In the genomic region with DNA sequence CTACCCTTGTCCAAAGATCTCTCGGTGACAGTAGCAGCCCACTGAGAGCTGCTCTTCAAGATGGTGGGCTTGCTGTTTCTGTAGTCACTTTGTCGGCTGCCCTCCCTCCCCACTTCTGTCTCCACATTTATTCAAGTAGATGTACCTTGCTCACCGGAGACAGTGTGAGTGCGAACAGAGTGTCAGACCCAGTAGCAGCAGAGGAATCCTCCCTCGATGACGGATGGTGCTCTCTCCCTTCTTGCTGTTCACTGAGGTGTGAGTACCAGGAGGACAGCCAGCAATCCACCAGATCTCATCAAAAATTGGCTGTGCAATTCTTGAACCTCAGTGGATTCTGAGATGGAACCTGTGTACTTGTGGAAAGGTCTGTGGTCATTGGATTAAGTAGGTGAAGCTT, we compare ENCODE assay signal across 29 mouse cellular contexts. TPM values are rescaled to one million over a fixed set of nuclear protein-coding genes. Genes with fewer than 3 reads are reported as not detected.
DNase-seq lines count a peak whose midpoint lies in the region; ATAC-seq and TF ChIP-seq lines count a peak whose summit lies in the region.
"Had no signal": no experiment of that assay in that cellular context is flagged by ENCODE, and none has a peak within 500 bp of the region (broad histone marks: within the 10 kb centered on the region; RNA-seq: fewer than 3 reads in every experiment).

No protein-coding gene starts in this region.

- ATAC-seq in midbrain, embryonic 11.5 days (ENCODE audit: low FRiP score) = no peak
- no peak for ATAC-seq in midbrain, embryonic 16.5 days
- no peak for ATAC-seq in midbrain, postnatal 0 days (ENCODE audit: low FRiP score)
- ATAC-seq: Patski had no signal

- peak; percentile 53 for DNase-seq in cerebellum, adult 9-11 months
- no peak for DNase-seq in cerebellum, adult 11-12 months
- DNase-seq in heart, adult 11 months = peak; percentile 75
- no peak for DNase-seq in heart, adult 8-10 months (ENCODE audit: low spot score)
- peak; percentile 12 for DNase-seq in midbrain, embryonic 11.5 days (ENCODE audit: low spot score, missing footprints)
- DNase-seq in midbrain, postnatal 0 days (ENCODE audit: low spot score) = no peak
- DNase-seq: adrenal gland, postnatal 36 days; B cell, adult 2 months; gastrocnemius, postnatal 14 days; heart, adult 18-20 months; heart, postnatal 14 days; kidney, adult 11 months; kidney, postnatal 4 days; layer of hippocampus, adult 9-11 months; liver, embryonic 13.5 days; lung, adult 2 months; lung, postnatal 14 days; thymus, adult 2 months; thymus, postnatal 4 days had no signal

- no peak overlapping the region for H3K4me2 ChIP-seq in midbrain, embryonic 11.5 days
- no peak overlapping the region; the same call in 1 of the 2 replicates for H3K4me2 ChIP-seq in midbrain, embryonic 16.5 days (ENCODE audit: low read length)
- peak overlapping the region; percentile 0; the same call in 1 of the 2 replicates for H3K4me2 ChIP-seq in midbrain, postnatal 0 days (ENCODE audit: low read depth, low read length, poor library complexity, severe bottlenecking)
- H3K4me2 ChIP-seq: heart, embryonic 13.5 days; liver, embryonic 13.5 days had no signal

- no peak overlapping the region for H3K27ac ChIP-seq in midbrain, embryonic 11.5 days (ENCODE audit: low read depth, low read length)
- no peak overlapping the region for H3K27ac ChIP-seq in midbrain, embryonic 16.5 days (ENCODE audit: low read length)
- H3K27ac ChIP-seq in midbrain, postnatal 0 days (ENCODE audit: low read depth, low read length) = no peak overlapping the region
- H3K27ac ChIP-seq: embryonic facial prominence, embryonic 10.5 days; heart, embryonic 13.5 days; left cerebral cortex, adult 2 months; liver, embryonic 13.5 days; stomach, postnatal 0 days had no signal

- no peak for TF ChIP-seq CTCF in midbrain, postnatal 0 days (IDR thresholded peaks at IDR 0.05)

- H3K4me3 ChIP-seq in midbrain, embryonic 11.5 days (ENCODE audit: low read depth, low read length) = no peak overlapping the region
- H3K4me3 ChIP-seq in midbrain, embryonic 16.5 days (ENCODE audit: low read depth, low read length) = no peak overlapping the region
- no peak overlapping the region for H3K4me3 ChIP-seq in midbrain, postnatal 0 days (ENCODE audit: low read depth, low read length)
- H3K4me3 ChIP-seq: embryonic facial prominence, embryonic 10.5 days; heart, embryonic 13.5 days; liver, embryonic 13.5 days had no signal

- 80% methylated on average over 6 of the region's 6 CpGs for WGBS in midbrain, embryonic 11.5 days
- whole genome bisulfite sequencing in midbrain, embryonic 16.5 days = 72% methylated on average over 6 of the region's 6 CpGs
- 75% methylated on average over 6 of the region's 6 CpGs for WGBS in midbrain, postnatal 0 days

- H3K4me1 ChIP-seq in midbrain, embryonic 11.5 days (ENCODE audit: control insufficient read depth, insufficient read depth, low read length) = peaks cover 15% of the 10 kb centered on the region
- H3K4me1 ChIP-seq in midbrain, embryonic 16.5 days (ENCODE audit: control insufficient read depth, insufficient read depth, low read length) = peaks cover 32% of the 10 kb centered on the region
- peaks cover 14% of the 10 kb centered on the region; the same call in 1 of the 2 replicates for H3K4me1 ChIP-seq in midbrain, postnatal 0 days (ENCODE audit: insufficient read depth, low read length)

- peaks cover 3% of the 10 kb centered on the region; the same call in 1 of the 2 replicates for H3K27me3 ChIP-seq in midbrain, embryonic 11.5 days (ENCODE audit: control insufficient read depth, insufficient read depth, low read length)
- no peaks in the 10 kb centered on the region for H3K27me3 ChIP-seq in midbrain, embryonic 16.5 days (ENCODE audit: control insufficient read depth, insufficient read depth, low read depth, low read length)
- no peaks in the 10 kb centered on the region for H3K27me3 ChIP-seq in midbrain, postnatal 0 days (ENCODE audit: insufficient read depth, low read length)
- H3K27me3 ChIP-seq: CH12.LX had no signal

- H3K9me3 ChIP-seq in midbrain, embryonic 11.5 days (ENCODE audit: control insufficient read depth, low read length) = no peaks in the 10 kb centered on the region
- no peaks in the 10 kb centered on the region for H3K9me3 ChIP-seq in midbrain, embryonic 16.5 days (replicated peaks; ENCODE audit: control insufficient read depth, low read length, poor library complexity, severe bottlenecking)
- H3K9me3 ChIP-seq in midbrain, postnatal 0 days (ENCODE audit: low read length) = no peaks in the 10 kb centered on the region
- H3K9me3 ChIP-seq: embryonic facial prominence, embryonic 10.5 days; heart, embryonic 13.5 days; liver, embryonic 13.5 days had no signal

- H3K36me3 ChIP-seq in midbrain, embryonic 11.5 days (ENCODE audit: control insufficient read depth, insufficient read depth, low read length) = no peaks in the 10 kb centered on the region
- 0 out of 2 replicates have a peak, but pooled peaks cover 5% of the 10 kb centered on the region for H3K36me3 ChIP-seq in midbrain, embryonic 16.5 days (ENCODE audit: control insufficient read depth, insufficient read depth, low read length)
- H3K36me3 ChIP-seq in midbrain, postnatal 0 days (ENCODE audit: insufficient read depth, low read length) = peaks cover 10% of the 10 kb centered on the region
- H3K36me3 ChIP-seq: embryonic facial prominence, embryonic 10.5 days; G1E; liver, embryonic 13.5 days had no signal

- H3K9ac ChIP-seq in midbrain, embryonic 11.5 days (ENCODE audit: low read length) = no peak overlapping the region
- no peak overlapping the region for H3K9ac ChIP-seq in midbrain, embryonic 16.5 days (ENCODE audit: low read depth, low read length)
- H3K9ac ChIP-seq in midbrain, postnatal 0 days (replicated peaks; ENCODE audit: low read length, poor library complexity, severe bottlenecking) = 0 out of 2 replicates have a peak overlapping the region, but pooled peaks have one; percentile 36
- H3K9ac ChIP-seq: heart, embryonic 13.5 days; liver, embryonic 13.5 days had no signal

RNA-seq across cellular contexts. Expression of a gene that starts 6.5 kb away (rescaled TPM):
- total RNA-seq in heart, adult 8-10 months (2022) = 10 to 100 TPM; 18.5 to 26.9 (median 21.6) TPM
- 32.1 and 35.1 TPM in 2 replicates for polyA plus RNA-seq in midbrain, embryonic 11.5 days (2014; fragmentation: Nextera tagmentation; extraction: Ambion mirVana)
- 235 and 240 TPM in 2 replicates for polyA plus RNA-seq in midbrain, embryonic 16.5 days (2015; fragmentation: Nextera tagmentation; extraction: Ambion mirVana)
- 363 and 375 TPM in 2 replicates for total RNA-seq in midbrain, postnatal 0 days (2014; rRNA removed)
- polyA plus RNA-seq in midbrain, postnatal 0 days (2015; fragmentation: Nextera tagmentation; extraction: Ambion mirVana) = 301 and 312 TPM in 2 replicates
- total RNA-seq: common myeloid progenitor, adult 5-6 weeks; megakaryocyte progenitor cell, adult 5-6 weeks had no signal
- polyA plus RNA-seq: G1E had no signal

Comparison
In these comparisons a context has a peak if more than half of its experiments do, and no peak if none do; other contexts are left out.
1. DNase-seq: peak in cerebellum, adult 9-11 months (single experiment), heart, adult 11 months (single experiment) and midbrain, embryonic 11.5 days (single experiment); none in cerebellum, adult 11-12 months (single experiment), heart, adult 8-10 months (single experiment) and midbrain, postnatal 0 days (single experiment).